Mouse (Mus musculus): ENCODE results near the gene Vmn1r103. TPM values are rescaled to one million over a fixed set of nuclear protein-coding genes. Genes with fewer than 3 reads are reported as not detected.
"Not testable (repeated sequence)": the region's sequence is repeated elsewhere in the genome, so short reads cannot be mapped to it uniquely, and the experiment has no call there.

Gene Vmn1r103
- polyA plus RNA-seq (2016; fragmentation: Nextera tagmentation; extraction: Ambion mirVana): not detected in 2 replicates

- H3K36me3 ChIP-seq (replicated peaks); ATAC-seq (ENCODE audit: low FRiP score); H3K27ac ChIP-seq; H3K4me2 ChIP-seq; H3K4me1 ChIP-seq; H3K4me3 ChIP-seq (replicated peaks); H3K9ac ChIP-seq; H3K9me3 ChIP-seq; H3K27me3 ChIP-seq: not testable (repeated sequence)
- no CpG with 5 or more reads among the region's 3 CpGs for WGBS
These were observed at the start of gene Vmn1r103 for GRCm38 (mm10) chr7:20510434-20510833. Gene Vmn1r103 (minus strand): TSS chr7:20510534.

GRCm38 (mm10) chr7:20545657-20546056 is 35.3 kb upstream of the Vmn1r103 start, which contains the start of gene Gm5726:
Gene Gm5726 (minus strand): TSS chr7:20545757.
- not testable (repeated sequence) for H3K4me3 ChIP-seq (replicated peaks); H3K27ac ChIP-seq; H3K9ac ChIP-seq; ATAC-seq (ENCODE audit: low FRiP score); H3K4me2 ChIP-seq; H3K4me1 ChIP-seq; H3K9me3 ChIP-seq; H3K27me3 ChIP-seq; H3K36me3 ChIP-seq (replicated peaks)
- WGBS: no CpG with 5 or more reads among the region's 1 CpGs

- H3K9me3 ChIP-seq; H3K27ac ChIP-seq; H3K36me3 ChIP-seq (replicated peaks); H3K9ac ChIP-seq; H3K27me3 ChIP-seq; H3K4me3 ChIP-seq (replicated peaks); H3K4me1 ChIP-seq; ATAC-seq (ENCODE audit: low FRiP score); H3K4me2 ChIP-seq: not testable (repeated sequence)
- WGBS: no CpG with 5 or more reads among the region's 3 CpGs
These were observed 23.2 kb upstream of the Vmn1r103 start, which contains the start of gene Vmn1r104 for GRCm38 (mm10) chr7:20533537-20533936. Gene Vmn1r104 (plus strand): TSS chr7:20533837.

- H3K9ac ChIP-seq; H3K9me3 ChIP-seq; H3K4me3 ChIP-seq (replicated peaks); H3K27me3 ChIP-seq; H3K36me3 ChIP-seq (replicated peaks); H3K4me2 ChIP-seq; H3K27ac ChIP-seq; ATAC-seq (ENCODE audit: low FRiP score); H3K4me1 ChIP-seq: not testable (repeated sequence)
- WGBS: no CpG with 5 or more reads among the region's 5 CpGs
These were observed 35.5 kb downstream of the Vmn1r103 start, which contains the start of gene Gm10670 for GRCm38 (mm10) chr7:20474825-20475224. Gene Gm10670 (minus strand): TSS chr7:20474925.

Other genes with a start within 250 kb of the Vmn1r103 start
- gene Gm5890, start 247.7 kb downstream of the Vmn1r103 start, polyA plus RNA-seq (2016; fragmentation: Nextera tagmentation; extraction: Ambion mirVana): not detected in 2 replicates
- not detected in 2 replicates for gene Gm4133, start 176.5 kb downstream of the Vmn1r103 start, polyA plus RNA-seq (2016; fragmentation: Nextera tagmentation; extraction: Ambion mirVana)
- not detected in 2 replicates for gene Gm5728, start 135.1 kb downstream of the Vmn1r103 start, polyA plus RNA-seq (2016; fragmentation: Nextera tagmentation; extraction: Ambion mirVana)
- gene Vmn1r100, start 92.6 kb downstream of the Vmn1r103 start, polyA plus RNA-seq (2016; fragmentation: Nextera tagmentation; extraction: Ambion mirVana): not detected in 2 replicates
- not detected in 2 replicates for gene Vmn1r101, start 67.9 kb downstream of the Vmn1r103 start, polyA plus RNA-seq (2016; fragmentation: Nextera tagmentation; extraction: Ambion mirVana)
- gene Gm10670, start 35.6 kb downstream of the Vmn1r103 start, polyA plus RNA-seq (2016; fragmentation: Nextera tagmentation; extraction: Ambion mirVana): not detected in 2 replicates
- gene Vmn1r104, start 23.3 kb upstream of the Vmn1r103 start, polyA plus RNA-seq (2016; fragmentation: Nextera tagmentation; extraction: Ambion mirVana): not detected in 2 replicates
- gene Gm5726, start 35.2 kb upstream of the Vmn1r103 start, polyA plus RNA-seq (2016; fragmentation: Nextera tagmentation; extraction: Ambion mirVana): not detected in 2 replicates
- gene Gm4141, start 65.7 kb upstream of the Vmn1r103 start, polyA plus RNA-seq (2016; fragmentation: Nextera tagmentation; extraction: Ambion mirVana): not detected in 2 replicates
- gene Gm4513, start 88.5 kb upstream of the Vmn1r103 start, polyA plus RNA-seq (2016; fragmentation: Nextera tagmentation; extraction: Ambion mirVana): not detected in 2 replicates
- gene Vmn1r107, start 158.4 kb upstream of the Vmn1r103 start, polyA plus RNA-seq (2016; fragmentation: Nextera tagmentation; extraction: Ambion mirVana): not detected in 2 replicates
- gene Vmn1r111, start 192.7 kb upstream of the Vmn1r103 start, polyA plus RNA-seq (2016; fragmentation: Nextera tagmentation; extraction: Ambion mirVana): not detected in 2 replicates
- gene Gm10668, start 220.1 kb upstream of the Vmn1r103 start, polyA plus RNA-seq (2016; fragmentation: Nextera tagmentation; extraction: Ambion mirVana): not detected in 2 replicates

Data from forebrain, embryonic 12.5 days (tissue).